Mouse (Mus musculus) heart, postnatal 4 days (tissue): ENCODE data around the gene Nckap5l. TPM values are rescaled to one million over a fixed set of nuclear protein-coding genes. Genes with fewer than 3 reads are reported as not detected.
"Not testable (repeated sequence)": the region's sequence is repeated elsewhere in the genome, so short reads cannot be mapped to it uniquely, and the experiment has no call there.

Source experiments
- DNase-seq: peaks from one replicate; pipeline ENCODE4 v3.0.0; 2021
- total RNA-seq, 2 experiments: library from RNA; stranded (reverse); gene quantifications; 2 replicates each; pipeline ENCODE4 v1.2.3; 2021

The Nckap5l gene
- total RNA-seq, 2 experiments from 2014 or later, result 20.0 to 23.6 TPM

DNA sequence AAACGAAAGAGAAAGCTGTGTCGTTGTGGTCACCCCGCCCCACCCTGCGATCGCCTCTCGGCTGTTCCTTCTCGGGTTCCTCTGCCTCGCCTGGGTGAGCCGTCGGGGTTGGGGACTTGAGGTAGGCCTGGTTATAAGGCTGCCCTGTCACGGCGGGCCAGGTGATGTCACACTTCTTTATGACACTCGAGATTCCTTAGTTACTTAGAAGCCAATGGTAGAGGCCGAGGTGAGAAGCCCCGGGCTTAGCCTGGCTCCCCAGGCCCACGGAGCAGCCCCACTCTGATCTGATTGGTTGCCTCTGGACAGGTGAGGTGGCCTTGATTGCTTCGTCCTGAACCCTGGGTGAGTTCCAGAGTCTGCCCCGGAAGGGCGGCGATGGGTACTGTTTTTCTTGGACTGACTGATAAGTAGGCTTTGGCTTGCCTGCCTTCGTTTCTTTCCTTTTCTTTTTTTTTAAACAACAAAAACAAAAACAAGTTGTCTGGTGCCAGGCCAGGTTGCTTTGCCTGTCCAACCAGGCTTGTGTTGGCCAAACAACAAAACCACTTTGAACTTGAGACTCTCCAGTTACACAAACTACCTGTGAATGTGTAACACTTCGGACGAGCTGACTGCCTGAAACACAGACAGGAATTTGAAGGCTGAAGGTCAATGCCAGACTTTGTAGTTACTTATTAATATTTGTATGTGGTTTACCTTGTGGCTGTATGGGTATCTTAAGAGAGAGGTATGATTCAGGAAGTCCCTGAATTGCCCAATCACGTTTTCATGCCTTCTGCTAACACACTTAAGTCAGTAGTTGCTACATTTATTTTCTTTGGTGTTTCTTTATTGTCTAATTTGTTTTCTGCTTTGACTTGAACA lies 63.9 kb downstream of the Nckap5l start:
- DNase-seq, result peak; percentile 60

DNA sequence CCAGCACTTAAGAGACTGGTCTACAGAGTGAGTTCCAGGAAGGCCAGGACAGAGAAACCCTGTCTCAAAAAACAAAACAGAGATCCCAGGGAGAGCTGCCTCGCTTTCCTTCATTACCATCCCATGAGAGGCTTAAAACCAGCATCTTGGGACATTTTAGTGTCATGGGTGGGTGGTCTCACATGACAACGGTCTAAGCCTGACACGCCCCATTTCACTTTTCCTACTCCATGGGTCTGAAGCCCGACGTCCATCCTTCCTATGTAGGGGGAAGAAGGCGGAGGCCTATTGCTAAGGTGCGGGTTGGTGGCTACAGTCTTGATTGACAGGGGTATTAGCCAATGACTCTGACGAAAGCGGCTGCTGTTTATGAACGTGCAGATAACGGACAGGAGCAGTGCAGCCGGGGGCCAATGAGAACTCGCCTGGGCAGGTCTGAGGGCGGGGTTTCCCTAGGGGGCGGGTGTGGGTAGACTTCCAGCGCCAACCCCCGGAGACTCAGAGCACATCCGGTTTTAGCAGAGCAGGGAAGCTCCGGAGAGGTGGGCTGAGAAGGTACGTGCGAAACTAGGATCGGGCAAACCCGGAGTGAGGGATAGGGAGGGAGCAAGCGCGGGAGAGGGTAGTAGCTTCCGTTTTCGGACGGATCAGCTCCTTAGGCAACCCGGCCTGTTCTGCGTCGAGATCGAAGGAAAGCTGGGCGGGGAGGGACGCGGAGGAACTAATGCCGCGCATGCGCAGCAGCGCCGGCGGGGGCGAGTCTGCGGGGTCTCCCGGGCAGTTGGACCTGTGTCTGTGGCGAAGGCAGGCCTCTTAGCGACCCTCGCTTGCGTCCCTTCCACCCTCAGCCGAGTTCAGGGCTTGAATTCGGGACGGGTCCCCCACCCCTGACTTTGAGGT lies 64.8 kb downstream of the Nckap5l start, which contains the start of gene Tmbim6:
Gene Tmbim6 (plus strand): TSS at position 397 of the 900 bp plus-strand sequence.
- peak; percentile 99 for DNase-seq

DNA sequence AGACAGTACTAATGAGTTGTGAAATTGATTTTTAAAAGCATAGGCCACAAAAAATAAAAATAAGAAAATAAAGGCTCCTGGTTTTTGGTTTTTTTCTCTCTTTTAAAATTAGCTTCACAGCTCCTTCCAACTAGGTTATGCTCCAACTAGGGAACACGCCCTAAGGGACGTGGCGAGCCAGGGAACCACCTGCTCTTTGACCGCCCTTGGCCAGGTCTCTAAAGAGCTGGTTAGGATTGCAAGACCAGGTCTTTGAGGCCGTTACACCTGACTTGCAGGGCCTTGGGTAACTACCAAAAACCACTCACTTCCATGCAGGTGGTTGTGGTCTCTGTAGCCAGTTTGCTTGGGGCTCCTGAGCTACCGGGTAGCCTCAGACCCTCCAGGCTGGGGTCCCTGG lies 65.6 kb downstream of the Nckap5l start:
- DNase-seq, result no peak

DNA sequence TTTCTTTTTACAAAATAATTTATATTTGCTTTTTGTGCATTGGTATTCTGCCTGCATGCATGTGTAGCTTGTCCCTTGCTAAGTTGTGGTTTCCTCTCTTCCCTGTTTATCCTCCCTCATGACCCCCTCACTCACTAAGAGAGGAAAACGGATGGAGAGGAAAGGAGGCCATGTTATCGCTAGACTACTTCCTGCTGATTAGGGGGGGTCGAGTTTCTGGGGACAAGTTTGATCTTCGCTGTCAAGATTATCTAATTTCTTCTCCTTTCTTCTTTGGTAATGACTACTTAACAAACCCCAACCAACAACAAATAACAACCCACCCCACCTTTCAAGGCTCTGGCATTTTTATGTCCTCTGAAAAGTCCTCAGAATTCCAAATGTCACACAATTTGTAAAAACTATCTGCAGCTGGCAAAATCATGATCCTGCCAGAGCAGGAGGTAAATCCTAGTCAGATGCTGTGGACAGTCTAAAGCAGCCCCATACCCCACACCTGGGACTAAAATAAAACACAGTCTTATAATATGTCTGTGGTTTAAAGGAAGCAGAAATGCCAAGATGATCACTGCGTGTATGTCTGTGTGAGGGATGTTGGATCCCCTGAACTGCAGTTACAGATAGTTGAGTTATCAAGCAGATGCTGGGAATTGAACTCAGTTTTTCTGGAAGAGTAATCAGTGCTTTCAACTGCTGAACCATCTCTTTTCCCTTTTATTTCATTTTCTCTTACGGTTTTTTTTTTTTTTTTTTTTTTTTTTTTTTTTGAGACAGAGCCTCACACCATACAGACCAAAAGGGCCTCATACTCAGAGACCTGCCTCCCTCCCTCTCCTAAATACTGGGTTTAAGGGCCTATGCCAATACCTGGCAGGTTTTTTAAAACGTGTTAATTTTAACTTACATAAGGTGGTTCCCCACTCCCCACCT lies 66.8 kb downstream of the Nckap5l start:
- no peak for DNase-seq

DNA sequence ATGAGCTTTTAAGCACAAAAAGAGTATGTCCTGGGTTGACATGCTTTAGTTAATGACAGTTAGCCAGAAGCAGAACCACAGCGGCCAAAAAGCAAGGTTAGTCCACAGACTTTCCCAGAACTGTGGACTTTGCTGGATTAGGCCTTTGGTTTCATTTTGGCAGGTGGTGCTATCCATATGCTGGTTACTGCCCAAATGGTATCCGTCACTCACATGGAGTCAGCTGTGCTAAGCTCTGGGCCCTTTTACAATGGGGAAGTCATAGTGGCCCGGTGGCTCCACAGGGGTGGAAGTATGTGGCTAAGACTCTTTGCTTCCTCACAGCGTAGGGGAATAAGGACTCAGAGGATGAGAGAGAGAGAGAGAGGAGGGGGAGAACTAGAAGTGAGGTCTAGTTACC lies 69.6 kb downstream of the Nckap5l start:
- no peak for DNase-seq

DNA sequence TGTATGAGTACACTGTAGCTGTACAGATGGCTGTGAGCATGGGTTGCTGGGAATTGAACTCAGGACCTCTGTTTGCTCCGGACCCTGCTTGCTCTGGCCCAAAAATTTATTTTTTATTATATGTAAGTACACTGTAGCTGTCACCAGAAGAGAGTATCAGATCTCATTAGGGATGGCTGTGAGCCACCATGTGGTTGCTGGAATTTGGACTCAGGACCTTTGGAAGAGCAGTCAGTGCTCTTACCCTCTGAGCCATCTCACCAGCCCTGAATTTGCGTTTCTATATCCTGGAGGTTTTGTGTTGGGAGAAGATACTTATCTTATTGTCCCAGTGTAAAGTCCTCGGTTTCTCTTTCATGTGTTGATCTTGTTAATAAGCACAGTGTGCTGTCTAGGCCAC lies 70.8 kb downstream of the Nckap5l start:
- DNase-seq, result no peak

DNA sequence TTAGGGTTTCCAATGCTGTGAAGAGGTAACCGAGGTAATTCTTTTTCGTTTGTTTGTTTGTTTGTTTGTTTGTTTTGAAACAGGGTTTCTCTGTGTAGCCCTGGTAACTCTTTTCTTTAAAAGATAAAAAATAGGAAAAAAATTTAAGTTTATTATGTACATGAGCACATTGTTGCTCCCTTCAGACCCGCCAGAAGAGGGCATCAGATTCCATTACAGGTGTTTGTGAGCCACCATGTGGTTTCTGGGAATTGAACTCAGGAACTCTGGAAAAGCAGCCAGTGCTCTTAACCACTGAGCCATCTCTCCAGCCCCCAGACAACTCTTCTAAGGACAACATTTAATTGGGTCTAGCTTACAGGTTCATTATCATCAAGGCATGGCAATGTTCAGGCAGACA lies 71.4 kb downstream of the Nckap5l start:
- not testable (repeated sequence) for DNase-seq

DNA sequence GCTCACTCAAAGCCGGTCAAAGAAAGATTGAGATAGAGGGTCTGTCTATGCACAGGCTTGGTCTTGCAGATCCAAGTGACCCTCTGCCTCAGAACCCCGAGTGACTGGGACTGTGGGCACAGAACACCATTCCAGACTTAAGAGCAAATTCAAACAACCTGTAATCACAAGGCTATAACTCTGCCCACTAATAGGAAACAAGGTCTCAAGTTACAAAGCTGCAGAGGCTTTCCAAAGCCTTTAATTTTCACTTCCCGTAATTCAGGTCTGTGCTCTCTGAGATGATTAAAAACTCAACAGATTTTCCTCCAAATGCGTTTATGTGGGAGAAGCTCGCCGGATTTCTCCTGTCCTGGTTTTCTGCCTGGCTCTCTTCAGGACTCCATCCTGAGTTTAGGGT lies 73.5 kb downstream of the Nckap5l start:
- no peak for DNase-seq

DNA sequence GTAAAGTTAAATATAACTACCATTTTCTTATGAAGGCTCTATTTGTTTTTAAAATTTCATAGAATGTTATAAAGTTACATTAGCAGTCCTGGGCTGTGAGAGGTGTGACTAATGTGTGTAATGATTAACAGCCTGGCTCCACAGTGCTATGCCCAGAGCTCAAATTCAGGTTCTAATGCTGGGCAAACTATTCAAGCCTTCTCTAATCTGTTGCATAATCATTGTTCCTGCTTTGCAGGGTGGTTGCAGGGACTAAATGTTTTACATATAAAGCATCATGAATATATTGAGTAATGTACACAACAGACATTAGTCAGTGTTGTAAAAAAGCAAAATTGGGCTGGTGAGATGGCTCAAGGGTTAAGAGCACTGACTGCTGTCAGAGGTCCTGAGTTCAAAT lies 74.7 kb downstream of the Nckap5l start:
- DNase-seq, result no peak

DNA sequence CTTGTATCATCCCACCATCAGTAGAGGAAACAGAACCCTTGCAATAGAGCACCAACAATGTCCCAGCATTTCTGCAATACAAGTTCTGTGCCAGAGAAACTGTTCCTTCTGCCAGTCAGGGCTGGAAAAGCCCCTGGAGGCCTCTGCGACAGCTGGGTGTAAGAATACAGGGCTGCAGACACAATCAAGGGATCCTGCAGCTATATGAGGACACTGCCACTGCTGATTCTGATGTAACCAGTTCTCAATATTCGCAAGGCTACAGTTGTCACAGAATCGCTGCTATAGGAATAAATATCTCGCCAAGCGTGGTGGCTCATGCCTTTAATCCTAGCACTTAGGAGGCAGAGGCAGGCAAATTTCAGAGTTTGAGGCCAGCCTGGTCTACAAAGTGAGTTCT lies 81.3 kb downstream of the Nckap5l start:
- DNase-seq, result no peak

DNA sequence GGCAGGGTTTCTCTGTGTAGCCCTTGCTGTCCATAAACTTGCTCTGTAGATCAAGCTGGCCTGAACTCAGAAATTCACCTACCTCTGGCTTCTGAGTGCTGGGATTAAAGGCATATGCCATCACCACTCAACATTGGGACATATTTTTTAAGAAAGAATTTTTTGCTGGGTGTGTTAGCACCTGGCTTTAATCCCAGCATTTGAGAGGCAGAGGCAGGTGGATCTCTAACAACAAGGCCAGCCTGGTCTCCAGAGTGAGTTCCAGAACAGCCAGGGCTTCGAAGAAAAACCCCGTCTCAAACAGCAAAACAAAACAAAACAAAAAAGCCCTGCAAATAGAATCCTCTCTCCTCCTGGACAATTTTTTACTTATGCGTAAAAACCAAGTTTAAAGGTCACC lies 82.0 kb downstream of the Nckap5l start:
- DNase-seq, result no peak

DNA sequence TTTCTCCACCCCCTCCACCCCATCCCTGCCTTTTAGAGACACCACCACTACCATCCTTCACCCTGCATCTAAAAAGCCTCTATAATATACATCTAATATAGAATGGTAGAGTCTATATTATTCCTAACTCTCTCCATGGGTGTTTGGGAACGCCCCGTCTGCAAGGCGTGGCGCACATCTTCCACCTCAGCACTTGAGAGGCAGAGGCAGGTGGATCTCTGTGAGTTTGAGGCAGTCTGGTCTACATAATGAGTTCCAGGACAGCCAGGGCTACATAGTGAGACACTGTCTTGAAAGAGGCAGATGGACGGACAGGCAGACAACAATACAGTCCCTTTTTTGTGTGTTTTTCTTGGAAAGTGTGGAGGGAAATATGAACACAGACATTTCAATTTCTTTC lies 82.5 kb downstream of the Nckap5l start:
- DNase-seq, result no peak

DNA sequence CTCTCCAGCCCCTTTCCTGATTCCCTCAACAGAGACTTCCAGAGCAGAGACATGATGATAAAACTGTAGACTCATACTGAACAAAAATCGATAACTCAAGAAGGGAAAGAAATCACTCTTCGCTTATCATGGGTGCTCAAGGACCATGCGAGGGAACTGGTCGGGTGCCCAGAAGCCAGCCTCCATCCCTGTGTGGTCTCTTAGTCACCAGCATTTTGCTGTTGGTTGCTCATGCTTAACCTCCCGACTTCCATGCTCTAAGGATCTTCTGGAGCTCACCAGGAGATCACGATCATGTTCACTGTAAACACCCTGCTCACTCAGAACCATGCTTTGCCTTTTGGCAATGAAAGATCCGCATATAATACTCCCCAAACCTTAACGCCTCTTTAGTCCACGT lies 84.8 kb downstream of the Nckap5l start:
- DNase-seq, result no peak

Other genes with a start within 250 kb of the Nckap5l start
- gene Kcnh3, start 232.9 kb downstream of the Nckap5l start, total RNA-seq, result under 1 TPM; 0.41 to 0.54 TPM
- 10 to 100 TPM; 82.4 to 88.4 TPM for gene Mcrs1, start 205.8 kb downstream of the Nckap5l start, total RNA-seq
- 10 to 100 TPM; 36.5 to 41.4 TPM for gene Prpf40b, start 162.7 kb downstream of the Nckap5l start, total RNA-seq
- under 1 TPM in 1 of 2 experiments, not detected in 1; 0.17 TPM for gene Fam186b, start 161.9 kb downstream of the Nckap5l start, total RNA-seq
- gene Fmnl3, start 87.3 kb downstream of the Nckap5l start, total RNA-seq, result 10 to 100 TPM; 42.6 to 44.4 TPM
- 100 to 1,000 TPM; 197 to 201 TPM for gene Tmbim6, start 64.9 kb downstream of the Nckap5l start, total RNA-seq
- gene Bcdin3d, start 17.0 kb upstream of the Nckap5l start, total RNA-seq, result 1 to 10 TPM; 4.9 to 5.0 TPM
- not detected for gene Faim2, start 70.4 kb upstream of the Nckap5l start, total RNA-seq
- gene Aqp2, start 121.3 kb upstream of the Nckap5l start, total RNA-seq, result not detected
- under 1 TPM in 1 of 2 experiments, not detected in 1; 0.57 TPM for gene Aqp5, start 133.0 kb upstream of the Nckap5l start, total RNA-seq
- gene Aqp6, start 143.7 kb upstream of the Nckap5l start, total RNA-seq, result not detected
- gene Racgap1, start 193.9 kb upstream of the Nckap5l start, total RNA-seq, result 10 to 100 TPM; 88.5 to 98.7 TPM
- 1 to 10 TPM in 1 of 2 experiments, under 1 TPM in 1; 0.77 to 1.0 TPM for gene Asic1, start 212.6 kb upstream of the Nckap5l start, total RNA-seq
- 10 to 100 TPM; 46.5 to 47.7 TPM for gene Smarcd1, start 244.4 kb upstream of the Nckap5l start, total RNA-seq
- 1 to 10 TPM; 3.7 to 4.8 TPM for gene Gm17349, start 247.7 kb upstream of the Nckap5l start, total RNA-seq